Mouse (Mus musculus): ENCODE measurements around the gene Prdm12.

Prdm12 gene

DNA sequence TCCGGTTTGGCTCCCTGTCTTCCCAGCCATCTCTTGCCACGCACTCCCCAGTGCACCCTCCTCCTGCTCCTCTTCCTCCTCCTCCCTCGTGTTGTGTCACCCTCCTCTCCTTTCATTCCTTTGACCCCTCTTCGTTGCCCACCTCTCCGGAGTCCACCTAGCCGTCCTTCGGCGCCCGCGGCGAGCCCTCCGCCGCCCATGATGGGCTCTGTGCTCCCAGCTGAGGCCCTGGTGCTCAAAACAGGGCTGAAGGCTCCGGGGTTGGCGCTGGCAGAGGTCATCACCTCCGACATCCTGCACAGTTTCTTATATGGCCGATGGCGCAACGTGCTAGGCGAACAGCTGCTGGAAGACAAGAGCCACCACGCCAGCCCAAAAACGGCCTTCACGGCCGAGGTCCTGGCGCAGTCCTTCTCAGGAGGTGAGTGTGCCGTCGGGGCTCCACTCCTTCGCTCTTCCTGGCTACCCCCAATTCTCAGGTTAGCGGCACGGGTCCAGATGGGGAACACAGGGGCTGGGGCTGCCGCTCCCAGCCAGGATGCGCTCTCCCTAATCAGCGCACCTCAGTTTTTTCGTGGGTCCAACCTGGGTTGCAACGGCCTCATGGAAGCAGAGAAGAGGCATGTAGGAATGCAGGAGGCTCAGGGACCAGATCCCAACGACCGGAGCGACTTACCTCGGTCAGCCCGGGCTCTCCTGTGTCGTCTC, at the start of gene Prdm12:
Gene Prdm12 (plus strand): TSS at position 137 of the 708 bp plus-strand sequence.
- DNase-seq (ENCODE audit: low read depth, low spot score): no peak

DNA sequence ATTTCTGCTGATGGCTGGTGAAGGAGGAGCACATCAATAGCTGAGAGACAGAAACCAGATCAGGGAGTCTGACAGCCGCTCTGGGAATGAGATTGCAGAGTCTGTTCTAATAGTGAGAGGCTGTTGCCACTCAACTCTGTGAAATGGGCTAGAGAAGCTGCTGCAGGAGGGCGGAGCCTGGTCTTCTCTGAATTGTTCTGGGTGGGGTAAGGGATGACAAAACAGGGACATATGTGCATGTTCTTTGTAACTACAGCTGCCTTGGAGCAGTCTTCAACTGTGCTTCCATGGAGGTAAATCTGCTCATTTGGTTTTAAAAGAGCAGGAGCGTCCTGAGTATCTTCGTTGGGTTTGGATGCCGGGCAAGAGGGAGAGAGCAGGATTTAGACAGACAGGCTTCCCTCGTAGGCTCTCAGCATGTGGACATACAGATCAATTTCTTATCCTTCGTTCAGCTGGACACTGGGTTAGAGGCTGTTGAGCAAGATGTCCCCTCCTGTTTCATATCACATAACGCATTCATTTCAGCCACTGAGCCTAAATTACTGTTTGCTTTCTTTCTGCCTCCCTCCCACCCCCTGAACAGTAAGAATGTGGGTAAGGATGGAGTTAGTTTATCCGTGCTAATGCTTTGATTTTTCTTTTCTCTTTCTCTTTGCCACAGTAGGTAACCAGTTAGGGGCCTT, 47.9 kb upstream of the Prdm12 start:
- DNase-seq (ENCODE audit: low read depth, low spot score): no peak

DNA sequence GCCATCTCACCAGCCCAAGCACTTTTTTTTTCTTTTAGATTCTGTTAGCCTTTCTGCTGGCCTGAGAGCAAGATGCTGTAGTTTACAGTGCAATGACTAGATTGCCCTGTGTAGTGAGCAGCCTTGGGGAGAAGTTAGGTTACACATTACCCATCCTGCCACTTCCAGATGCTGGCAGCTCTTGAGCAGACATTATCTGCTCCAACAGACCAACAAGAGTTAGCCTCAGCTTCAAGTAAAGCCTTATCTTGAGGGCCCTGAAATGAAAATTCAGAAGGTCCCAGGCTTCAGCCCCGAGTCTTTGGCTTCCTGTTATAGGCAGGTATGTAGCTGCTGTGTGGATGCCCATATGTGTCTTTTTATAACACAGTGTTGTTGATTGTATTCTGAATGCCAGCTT, 32.3 kb upstream of the Prdm12 start:
- no peak for DNase-seq (ENCODE audit: low read depth, low spot score)

DNA sequence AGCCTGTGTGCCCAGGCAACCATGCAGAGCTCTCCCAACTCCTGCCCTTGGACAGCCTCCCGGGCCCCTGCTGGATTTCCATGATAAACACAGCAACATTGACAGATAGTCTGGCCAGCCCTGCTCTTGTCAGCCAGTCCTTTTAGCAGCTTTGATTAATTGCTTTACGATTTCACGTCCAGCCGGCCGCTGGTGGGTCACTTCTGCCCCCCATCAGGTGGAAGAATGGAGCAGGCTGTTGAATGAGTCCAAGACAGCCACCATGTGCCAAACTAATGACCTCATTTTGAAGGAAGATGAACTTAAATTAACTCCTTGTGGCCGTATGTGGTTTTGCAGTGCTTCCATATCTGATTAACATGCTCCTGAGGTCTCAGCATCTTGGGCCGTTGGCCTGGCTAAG, 30.0 kb upstream of the Prdm12 start:
- DNase-seq (ENCODE audit: low read depth, low spot score): peak; percentile 10

DNA sequence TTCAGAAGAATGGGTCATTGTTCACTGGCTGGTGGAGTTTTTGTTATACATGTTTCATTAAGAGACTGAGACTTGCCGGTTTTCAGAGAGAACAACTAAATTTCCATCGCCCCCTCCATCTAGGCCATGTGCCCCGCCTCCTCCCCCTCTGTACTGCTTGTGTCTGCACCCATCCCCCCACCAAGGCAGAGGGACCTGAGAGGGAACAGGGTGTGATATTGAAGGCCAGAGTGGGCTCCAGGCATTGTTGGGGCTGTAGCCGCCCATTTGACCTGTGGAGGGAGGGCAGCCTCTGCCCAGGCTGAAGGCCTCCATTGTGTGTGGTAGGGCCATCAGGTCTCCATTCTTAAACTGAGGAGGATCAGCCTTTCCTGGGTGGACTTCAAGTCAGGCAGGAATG, 28.9 kb upstream of the Prdm12 start:
- no peak for DNase-seq (ENCODE audit: low read depth, low spot score)

DNA sequence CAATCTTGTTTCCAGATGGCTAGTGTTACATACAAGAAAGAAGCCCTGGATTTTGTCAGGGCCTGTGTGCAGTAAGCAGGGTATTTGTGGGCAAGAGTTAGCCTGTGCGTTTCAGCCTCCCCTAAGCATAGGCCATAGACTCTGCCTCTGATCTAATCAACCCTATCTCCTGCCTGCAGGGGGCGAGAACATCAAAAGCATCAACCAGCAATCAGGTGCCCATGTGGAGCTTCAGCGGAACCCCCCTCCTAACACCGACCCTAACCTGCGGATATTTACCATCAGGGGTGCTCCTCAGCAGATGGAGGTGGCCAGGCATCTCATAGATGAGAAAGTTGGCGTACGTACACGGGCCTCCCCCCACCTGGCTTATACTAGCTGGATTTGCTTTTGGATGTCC, 28.4 kb upstream of the Prdm12 start:
- DNase-seq (ENCODE audit: low read depth, low spot score): no peak

DNA sequence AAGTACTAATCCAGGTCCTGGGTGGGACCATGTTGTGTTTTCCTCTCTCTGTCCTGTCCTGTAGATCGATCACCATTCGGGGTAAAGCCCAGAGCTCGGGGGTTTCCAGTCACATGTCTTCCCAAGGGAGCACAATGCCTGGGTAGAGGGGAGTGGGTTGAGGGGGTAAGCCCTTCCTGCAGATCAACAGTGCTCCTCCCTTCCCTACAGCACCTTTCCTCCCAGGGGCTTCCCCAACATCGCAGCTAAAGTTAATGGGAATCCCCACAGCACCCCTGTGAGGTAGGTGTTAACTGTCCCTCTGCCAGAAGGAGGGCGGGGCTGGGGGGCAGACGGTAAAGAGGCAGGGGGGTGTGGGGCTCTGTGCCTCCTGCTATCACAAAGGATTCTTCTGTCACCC, 27.2 kb upstream of the Prdm12 start:
- no peak for DNase-seq (ENCODE audit: low read depth, low spot score)

DNA sequence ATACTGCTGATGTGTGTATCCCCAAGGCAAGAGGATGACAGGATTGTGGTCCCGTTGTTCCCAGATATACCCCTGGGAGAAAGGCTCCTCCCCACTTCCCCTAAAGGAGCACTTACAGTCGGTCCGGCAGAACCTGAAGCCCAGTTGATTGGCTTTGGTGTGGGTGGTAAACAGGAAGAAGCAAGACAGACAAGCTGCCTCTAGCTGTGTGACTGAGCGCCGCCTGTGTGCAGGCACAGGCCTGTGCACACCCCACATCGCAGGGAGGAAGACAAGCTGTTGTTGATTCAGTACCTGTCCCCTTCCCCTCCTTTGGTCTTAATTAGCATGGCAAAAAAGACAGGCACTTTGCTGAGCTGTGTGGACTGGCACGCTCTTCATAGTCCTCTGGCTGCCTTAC, 26.1 kb upstream of the Prdm12 start:
- no peak for DNase-seq (ENCODE audit: low read depth, low spot score)

DNA sequence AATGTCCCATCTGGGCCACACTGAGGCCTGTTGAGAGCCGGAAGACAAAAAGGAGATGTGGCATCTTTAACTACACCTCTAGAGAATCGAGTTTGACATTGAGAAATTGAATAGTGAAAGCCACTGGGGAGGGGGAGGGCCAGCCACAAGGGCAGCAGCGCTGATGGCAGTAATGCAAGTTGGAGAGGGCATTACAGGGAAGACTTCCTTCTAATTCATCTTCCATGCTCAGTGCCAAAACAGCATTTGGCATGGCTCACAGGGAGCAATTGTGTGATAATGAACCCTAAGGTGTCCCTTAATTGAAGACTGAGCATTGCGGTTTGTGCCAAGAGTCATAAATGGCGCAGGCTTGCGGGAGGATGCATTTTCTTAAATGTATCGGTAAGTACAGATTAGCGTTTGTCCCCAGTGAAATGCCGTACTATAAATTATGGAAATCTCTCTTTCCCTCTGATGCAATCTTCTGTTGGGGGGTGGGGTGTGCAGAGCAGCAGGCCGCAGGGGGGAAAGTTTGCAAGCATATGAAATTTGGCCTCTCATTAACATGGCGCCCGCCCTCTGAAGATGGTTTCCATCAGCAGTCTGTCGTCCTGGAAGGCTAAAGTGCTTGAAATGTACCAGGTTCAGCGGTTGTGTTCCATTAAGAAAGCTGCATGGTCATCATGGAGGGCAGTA, 21.2 kb upstream of the Prdm12 start:
- DNase-seq (ENCODE audit: low read depth, low spot score): no peak

DNA sequence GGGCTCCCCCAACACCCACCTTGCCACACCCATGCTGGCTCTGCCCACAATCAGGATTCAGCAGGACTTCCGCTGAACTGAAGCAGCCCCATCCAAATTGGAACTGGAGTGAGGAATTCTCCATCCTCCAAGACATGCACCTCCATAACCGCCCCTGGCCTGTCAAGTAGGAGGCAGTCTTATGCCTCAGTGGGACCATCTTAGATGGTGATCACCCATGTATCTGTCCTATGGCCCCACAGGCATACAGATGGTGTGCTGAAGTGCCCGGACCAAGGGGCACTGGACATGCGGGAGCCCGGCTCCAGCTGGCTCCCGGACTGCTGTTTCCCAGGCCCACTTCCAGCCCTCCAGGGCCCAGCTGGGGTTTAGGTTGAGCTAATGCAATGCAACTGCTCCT, 20.6 kb upstream of the Prdm12 start:
- DNase-seq (ENCODE audit: low read depth, low spot score): no peak

DNA sequence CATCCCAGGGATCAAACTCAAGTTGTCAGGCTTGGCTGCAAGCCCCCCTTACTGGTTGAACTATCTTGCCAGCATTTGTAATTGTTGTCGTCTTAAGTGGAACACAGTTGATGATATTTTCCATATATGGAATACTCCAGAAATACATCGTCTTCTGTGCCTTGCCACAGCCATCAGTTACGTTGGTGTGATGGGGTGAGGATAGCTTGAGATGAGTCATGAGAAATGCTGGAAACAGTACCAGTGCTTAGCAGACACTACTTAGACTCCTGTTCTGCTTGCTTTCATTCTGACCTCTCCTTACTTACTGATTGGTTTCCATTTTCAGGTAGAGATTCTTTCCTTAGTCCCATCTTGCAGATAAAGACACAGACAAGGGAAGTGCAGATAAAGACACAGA, 6.3 kb upstream of the Prdm12 start:
- no peak for DNase-seq (ENCODE audit: low read depth, low spot score)

DNA sequence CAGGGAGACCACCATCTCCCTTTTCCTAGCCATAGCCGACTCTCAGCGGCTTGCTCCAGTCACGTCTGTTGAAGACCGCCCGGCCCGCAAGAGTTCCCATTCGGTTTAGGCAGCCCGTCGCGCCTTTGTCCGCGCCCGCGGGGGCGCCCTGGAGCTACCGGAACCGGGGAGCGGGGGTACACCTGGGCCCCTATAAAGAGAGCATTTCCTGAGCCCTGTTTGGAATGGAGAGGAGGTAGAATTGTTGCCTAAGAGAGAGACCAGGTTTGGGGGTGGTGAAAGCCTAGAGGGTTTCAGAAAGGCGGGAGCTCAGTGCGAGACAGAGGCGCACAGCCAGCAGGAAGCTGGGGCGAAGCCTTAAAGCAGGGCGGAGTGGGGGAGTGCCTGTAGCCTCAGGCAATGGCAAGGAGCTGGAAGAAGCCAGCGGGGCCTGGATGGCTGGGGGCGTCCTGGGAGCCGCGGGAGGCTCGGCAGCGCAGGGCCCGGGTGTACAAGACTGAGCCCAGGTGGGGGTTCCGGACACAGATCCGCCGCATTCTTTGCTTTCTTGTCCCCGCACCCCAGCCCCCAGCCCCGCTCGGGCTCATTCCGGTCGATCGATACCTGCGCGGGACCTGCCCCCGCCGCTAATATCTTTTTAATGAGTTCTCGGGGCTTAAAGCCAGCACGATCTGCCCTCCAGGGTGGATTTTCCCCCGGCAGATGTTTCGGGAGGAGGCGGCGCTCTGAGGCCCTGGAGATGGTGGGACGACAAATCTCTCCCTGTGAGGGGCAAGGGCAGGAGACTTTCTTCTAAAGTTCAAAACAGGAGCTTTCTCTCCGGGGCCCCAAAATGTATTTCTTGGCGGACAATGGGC, 4.3 kb upstream of the Prdm12 start:
- no peak for DNase-seq (ENCODE audit: low read depth, low spot score)

DNA sequence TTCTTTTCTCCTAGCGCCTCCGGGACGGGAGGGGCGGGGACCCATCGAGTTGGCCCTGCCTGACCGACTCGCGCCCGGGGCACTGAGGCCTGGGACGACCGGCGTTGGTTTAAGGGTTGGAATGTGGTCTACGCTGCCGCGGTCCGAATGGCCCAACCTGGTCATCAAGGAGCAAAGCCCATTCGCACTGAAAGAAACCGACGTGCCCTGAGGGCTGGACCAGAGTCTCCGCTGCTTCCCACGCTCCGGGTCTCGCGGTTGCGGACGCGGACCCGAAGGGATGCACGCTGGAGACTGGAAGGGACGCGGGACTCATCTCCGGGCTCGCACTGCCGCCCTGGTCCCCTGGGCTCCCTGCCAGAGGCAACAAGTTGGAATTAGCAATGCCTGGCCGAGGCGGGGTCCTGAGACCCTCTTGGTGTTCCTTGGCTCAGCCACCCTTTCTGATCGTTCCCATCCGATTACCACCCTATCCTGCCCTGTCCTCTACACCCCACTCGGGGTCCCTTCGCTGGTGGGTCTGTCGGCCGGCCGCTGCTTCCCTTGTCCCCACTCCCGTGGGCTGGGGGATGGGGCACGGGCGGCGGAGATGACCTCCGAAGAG, 3.6 kb upstream of the Prdm12 start:
- no peak for DNase-seq (ENCODE audit: low read depth, low spot score)

DNA sequence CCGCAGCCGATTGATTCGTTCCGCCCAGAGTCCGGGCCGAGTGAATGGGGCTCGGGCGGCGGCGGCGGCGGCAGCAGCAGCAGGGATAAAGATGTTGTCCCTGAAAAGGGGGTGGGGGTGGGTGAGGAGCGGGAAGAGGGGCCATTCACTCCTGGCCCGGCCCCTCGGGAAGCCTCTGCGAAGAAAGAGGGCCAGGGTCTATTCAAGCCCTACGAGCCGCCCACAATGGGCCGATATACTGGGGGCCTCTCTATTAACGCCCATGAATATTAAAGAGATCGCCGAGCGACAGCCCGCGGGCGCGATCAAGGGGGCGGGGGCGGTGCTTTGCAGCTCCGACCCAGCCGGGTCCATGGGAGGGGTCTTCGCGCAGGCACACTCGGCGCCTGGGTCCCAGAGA, 3.1 kb upstream of the Prdm12 start:
- DNase-seq (ENCODE audit: low read depth, low spot score): no peak

DNA sequence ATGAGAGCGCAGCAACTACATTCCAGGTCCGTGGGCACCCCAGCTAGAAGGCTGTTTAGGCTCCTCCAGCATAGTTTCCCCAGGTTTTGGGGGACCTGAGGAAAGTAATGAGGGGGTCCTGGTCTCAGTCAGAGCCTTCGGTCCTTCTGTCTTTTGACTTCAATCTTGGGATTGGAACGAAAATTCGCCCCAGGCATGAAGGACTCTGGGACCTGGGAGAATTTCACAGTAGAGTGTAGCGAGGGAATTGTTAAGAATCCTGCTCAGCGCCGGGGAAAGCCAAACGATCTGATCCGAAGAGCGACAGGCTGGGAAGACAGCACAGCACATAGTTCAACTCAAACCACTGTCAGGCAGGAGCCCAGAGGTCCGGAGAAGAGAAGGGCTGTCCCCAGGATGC, 2.5 kb upstream of the Prdm12 start:
- DNase-seq (ENCODE audit: low read depth, low spot score): no peak

DNA sequence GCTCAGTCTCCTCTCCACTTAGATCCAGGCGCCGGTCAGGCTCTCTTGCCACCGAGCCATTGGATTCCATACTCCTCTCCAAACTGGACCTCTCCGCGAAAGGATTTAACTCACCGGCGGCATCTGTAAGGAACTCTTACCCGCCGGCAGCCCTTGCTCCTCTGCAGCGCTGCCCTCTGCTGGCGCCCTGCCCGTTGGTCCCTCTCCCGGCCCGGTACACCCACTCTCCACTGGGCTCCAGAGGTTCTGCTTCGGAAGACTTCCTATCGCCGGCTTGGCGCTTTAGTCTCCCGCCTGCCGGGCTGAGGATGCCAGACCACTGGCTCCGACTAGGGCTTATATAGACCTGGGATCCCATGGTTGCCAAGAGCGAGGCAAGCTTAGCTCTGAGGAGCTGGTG, 2.0 kb upstream of the Prdm12 start:
- no peak for DNase-seq (ENCODE audit: low read depth, low spot score)

DNA sequence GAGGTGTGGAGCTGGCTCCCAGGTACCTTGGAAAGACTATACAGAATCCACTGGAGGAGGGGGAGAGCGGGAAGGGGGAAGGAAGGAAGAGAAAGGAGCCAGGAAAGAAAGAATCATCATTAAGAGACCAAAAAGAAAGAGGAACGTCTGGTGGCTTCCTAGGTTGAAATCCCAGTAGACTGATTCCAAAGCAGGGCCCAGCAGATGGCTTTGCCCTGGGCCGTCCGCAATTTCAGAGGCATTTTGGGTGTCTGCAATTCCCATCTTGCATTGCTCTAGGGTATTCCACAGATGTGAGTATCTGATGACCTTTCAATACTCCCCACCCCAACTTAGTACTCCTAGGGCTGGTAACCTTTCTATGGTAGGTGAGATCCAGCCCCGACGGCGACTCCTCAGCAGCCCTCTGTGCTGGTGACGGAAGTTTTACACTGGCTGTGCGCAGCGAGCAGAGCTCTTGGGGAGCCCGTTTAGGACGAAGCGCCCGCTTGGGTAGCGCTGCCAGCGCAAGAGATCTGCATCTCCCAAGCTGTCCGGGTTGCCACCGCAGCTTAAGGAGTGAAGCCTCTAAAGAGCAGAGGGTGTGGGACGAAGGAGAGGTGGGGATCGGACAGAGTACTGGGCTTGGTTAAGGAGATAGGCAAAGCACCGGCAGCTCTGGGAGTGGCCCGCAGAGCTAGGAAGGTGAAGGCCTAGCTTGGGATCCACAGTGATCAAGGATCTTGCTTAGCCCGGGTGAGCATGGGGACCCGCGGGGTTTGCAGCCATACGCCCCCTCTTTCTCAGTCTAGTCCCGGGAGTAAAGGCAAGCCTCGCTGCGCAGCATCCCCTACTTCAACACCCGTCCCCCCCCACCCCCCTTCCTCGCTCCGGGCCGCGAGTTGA, 1.0 kb upstream of the Prdm12 start:
- no peak for DNase-seq (ENCODE audit: low read depth, low spot score)

DNA sequence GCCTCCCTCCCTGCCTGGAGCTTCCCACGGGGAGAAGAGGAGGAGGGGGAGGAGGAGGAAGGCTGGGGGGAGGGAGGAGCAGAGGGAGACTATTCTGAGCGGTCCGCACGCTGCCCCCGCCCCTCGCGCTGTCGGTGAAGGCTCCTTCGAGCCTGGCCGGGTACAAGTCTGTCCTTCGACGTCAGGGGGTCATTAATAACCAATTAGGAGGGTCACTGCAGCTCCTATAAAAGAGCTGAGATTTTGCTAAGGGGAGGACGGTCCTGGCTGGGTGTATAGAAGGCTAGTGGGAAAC, 424 bp upstream of the Prdm12 start:
- no peak for DNase-seq (ENCODE audit: low read depth, low spot score)

DNA sequence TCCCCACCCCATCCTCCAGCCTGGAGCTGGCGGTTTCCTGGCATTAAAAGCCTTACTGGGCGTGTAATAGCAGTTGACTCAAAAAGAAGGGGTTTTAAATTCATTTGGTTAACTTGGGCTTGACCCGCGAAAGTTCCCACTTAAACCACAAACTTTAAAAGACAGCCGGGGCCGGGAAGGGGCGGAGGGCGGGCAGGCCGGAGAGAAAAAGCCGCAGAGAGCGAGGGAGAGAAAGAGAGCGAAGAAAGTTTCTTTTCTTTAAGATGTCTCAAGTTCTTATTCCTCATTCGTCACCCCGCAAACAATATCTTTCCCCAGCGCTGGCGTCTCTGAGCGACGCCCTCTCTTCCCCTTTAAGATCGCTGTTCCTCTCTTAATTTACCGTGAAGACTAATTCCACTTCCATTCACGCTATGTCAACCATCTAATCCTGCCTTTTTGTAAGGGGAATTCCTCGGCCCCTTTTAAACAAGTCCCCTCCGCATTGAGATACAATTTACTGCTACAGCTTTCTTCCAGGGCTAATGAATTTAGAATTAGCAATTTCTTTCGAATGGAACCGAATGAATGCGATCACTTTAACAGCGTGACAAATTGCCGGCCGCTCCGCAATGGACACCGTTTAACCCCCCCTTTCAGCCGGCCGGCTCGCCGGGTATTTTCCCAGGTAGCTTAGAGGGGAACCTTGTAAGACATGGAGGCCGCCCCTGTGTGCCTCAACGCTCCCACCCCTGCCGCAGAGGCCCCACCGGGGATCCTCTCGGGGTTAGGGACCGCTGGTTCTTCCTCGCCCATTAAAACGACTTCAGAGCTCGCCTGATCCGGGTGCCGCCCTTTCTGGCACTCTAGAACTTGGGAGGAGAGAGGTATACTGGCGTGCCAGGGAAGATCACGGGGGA, 1.0 kb downstream of the Prdm12 start:
- no peak for DNase-seq (ENCODE audit: low read depth, low spot score)

DNA sequence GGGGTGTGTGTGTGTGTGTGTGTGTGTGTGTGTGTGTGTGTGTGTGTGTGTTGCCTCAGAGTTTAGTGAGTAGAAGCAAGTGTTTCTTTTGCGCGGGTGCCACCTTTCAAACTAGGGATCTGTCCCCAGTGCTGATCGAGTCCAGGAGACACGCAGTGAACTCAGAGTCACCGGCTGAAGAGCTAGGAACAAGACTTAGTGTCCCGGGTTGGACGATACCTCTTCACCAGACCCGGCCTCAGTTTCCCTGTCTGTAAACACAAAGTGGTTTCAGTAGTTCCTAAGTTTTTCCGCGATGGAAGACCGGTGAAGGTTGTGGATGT, 1.6 kb downstream of the Prdm12 start:
- no peak for DNase-seq (ENCODE audit: low read depth, low spot score)
